Mouse (Mus musculus) spleen, adult 18-20 months (tissue): Measurements from ENCODE around the gene Gm20388.

ENCODE experiments used
- DNase-seq, 2 experiments: peaks; one replicate each; pipeline ENCODE4 v3.0.0; 2022; ENCODE audit warnings: mixed read lengths in 2 of 2

Gm20388 gene

DNA sequence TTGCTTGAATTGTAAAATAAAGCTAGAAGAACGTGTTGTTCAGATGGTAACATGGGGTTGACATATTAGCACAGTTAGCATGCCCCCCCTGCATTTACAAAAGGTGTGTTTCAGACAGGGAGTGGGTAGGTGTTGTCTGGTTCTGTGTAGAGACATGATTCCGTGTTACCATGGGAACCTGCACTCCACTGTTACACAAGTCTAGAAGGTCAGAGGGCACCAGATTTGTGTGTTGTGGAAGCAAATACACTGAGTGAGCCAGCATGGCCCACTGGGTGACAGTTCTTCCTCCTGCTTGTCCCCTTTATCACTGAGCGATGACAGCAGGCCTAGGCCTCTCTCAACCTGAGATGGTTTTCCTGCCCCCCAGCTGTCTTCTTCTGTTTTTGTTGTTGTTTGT is 2085.3 kb downstream of the Gm20388 start:
- DNase-seq, result no peak

DNA sequence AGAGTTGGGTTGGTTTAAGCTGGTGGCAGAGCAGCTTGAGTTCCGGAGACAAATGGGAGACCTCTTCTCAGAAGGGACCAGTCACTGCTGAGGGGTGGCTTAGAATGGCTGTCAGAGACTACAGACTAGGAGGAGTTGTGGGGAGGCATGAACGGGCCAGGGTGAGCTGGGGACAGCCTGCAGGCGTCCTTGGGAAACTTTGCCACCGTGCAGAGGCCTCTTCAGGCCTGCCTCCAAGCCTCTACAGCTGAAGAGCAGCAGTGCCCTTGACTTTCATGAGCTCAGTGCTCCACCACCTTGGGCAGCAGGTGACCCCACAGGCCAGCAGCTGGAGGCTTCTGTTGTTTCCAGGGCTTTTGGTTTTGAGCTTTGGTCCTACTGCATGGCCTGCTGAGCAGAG is 2088.0 kb downstream of the Gm20388 start:
- DNase-seq, result no peak

DNA sequence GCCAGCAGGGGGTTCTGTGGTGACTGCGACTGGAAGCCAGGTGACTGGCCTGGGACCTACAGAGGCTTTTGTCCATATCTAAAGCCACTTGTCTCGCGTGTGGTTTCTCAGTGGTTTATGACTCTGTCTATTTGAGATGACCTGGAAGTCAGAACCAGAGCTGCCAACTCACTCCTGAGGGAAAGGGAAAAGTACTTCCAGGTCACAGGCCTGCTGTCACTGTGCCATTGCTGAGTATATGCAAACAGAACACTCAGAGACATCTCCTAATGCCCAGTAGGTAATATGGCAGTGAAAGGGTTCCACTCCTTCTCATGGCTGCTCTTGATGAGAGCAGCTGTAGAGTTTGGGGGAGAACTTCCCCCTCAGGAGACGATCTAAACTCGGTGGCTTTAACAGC is 2088.6 kb downstream of the Gm20388 start:
- no peak for DNase-seq

DNA sequence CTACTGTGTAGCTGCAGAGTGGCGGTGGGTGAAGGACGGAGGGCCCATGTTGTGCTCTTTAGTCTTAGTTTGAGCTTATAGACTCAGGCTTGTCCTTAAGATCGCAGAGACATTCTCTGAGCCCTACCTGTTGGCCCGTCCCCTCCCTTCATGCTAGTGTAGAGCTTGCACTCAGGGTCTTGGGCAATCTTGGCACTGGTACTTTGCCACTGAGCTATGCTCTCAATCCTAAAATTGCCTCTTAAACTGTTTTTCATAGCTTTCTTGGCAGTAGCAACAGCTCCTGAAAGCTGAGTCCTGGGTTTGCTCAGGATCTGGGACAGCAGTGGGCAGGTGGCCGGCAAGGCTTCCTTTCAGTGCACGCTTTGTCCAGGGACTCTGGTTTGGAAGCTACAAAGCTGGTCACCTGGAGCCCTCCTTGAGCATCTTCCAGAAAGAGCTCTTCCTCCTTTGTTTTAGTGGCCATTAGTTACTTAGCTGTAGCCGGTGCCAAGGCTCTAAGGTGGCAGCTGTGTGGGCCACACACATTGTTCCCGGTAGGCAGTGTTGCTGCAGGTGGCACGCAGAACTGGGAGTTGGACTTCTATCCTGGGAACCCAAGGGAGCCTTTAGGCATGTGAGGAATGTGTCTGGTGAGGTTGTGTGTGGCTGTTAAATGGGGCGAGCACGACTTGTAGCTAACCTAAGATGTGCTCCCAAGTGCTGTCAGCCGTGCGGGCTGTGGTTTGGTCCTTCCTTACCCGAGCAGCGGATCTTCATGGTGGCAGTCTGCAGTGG is 2090.9 kb downstream of the Gm20388 start:
- no peak for DNase-seq

DNA sequence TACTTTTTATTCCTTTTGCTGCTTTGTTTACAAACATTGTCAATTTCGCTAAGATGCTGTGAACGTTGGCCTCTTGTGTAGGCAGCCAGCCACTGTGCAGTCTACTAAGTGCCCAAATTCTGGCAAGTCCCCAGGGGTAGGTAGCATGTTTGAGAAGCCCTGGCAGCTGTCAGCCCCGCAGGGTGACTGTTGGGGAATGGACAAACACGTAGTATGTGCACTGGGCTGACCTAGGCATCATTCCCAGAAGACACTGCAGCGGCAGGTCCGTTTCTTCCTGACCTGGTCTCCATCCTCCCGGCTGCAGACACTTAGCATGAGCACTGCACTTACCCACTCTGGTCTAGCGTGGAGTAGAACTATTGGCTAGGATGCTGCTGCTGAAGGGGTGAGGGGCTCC is 2093.0 kb downstream of the Gm20388 start:
- no peak for DNase-seq

DNA sequence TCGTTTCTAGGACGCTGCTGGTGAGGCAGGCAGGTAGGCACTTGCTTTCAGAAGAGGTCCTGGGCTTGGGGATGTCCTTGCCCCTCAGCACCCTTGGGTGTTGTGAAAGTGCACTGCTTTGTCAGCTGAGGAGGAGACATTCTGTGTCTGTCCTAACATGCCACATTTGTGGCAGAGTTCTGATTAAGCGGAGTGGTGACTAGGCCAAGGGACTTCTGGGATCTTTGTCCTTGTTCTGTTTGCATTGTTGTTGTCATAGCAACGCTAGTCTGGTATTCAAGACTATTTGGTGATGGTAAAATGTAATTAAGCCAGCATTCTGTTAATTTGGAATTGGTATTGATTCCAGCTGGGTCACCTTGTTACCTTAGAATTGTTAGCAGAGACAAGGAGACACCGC is 2093.5 kb downstream of the Gm20388 start:
- no peak for DNase-seq

DNA sequence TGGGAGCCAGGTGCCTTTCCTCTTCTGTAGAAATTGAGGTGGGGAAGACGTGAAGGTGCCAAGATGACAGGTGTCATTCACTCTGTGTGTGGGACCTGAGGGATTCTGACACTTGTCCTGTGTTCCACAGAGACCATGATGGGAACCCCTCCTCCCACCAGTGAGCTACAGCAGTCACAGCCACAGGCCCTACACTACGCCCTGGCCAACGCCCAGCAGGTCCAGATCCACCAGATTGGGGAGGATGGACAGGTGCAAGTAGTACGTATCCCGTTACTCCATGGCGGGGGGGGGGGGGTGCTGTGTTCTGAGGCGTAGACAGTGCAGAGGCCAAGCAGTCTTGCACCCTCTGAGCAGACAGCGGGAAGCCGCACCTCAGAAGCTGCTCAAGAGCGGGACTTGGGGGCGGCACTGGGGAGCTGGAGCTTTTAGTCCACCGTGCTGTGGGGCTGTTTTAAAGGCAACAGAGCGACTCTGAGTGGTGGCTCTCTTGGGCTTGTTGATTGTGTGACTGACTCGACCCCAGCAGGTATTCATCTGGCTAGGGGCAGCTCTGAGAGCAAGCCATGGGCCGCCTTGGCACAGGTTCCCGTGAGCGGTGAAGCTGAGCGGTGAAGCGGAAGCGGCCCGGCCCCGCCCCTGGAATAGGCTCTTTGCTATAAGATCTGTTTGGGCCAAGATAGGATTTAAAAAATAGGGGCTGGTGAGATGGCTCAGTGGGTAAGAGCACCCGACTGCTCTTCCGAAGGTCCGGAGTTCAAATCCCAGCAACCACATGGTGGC is 2095.0 kb downstream of the Gm20388 start:
- no peak for DNase-seq

DNA sequence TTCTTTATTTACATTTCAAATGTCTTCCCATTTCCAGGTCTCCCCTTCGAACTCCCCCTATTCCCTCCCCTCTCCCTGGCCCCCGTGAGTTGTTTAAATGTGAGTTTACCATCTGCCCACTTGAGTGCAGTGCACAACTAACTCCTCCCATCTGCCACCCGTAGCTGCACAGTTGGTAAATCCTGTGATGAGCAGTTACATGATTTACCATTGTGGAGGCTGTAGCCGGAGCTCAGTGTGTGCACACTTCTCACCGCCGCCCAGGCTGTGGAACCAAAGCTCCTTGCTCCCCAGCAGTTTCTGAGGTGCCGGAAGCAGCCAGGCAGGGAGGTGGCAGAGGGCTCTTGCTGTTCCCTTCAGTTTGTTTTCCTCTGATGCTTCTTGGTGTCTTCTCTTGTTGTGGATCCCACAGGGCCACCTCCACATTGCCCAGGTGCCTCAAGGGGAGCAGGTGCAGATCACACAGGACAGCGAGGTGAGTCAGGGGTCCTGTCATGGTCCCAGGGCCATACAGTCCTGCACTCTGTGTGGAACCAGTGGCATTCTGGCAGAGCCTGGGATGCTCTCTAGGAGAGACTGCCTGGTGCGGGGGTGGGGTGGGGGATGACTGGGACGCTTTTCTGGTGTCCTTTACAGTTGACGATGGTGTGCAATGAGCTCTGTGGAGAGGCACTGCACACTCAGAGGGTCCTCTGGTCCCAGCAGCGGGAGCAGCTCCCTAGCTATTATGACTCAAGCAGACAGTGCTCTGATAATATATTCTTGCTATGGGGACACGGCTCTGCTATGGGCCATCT is 2096.2 kb downstream of the Gm20388 start:
- no peak for DNase-seq

DNA sequence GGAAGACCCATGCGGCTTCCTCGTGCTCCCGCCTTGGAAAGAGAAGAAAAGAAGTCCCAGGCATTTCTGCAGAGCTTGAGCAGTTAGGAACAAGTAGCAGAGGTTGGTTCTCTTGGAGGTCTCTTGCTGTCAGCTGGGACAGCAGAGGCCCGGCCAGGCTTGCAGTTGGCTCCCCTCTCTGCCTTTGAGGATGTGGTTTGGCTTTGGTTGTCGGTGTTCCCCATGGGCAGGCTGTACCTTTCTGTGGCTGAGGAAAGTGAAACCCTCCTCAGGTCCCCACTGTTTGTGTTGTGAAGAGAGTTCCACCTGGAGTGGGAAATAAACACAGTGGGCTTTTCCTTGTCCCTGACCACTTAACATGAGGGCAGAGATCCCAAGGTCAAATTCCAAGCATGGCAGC is 2097.8 kb downstream of the Gm20388 start:
- DNase-seq, result no peak

DNA sequence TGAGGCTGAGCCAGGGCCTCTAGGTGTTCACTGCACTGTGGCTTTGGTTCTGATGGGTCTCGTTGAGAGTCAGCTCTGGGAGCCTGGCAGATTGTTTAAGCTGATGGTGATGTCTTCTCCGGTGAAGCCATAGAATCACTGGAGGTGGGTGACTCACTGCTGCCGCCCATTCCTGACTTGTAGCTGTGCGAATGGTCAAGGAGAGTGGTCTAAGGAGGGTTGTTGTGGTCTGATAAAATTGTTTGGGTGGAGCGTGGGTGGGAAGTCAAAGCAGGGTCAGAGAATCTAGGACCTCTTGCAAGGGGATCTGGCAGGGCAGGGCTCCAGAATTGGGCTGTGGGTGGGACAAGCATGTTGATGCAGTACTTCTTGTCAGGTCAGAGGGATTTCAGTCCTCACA is 2100.0 kb downstream of the Gm20388 start:
- no peak for DNase-seq

DNA sequence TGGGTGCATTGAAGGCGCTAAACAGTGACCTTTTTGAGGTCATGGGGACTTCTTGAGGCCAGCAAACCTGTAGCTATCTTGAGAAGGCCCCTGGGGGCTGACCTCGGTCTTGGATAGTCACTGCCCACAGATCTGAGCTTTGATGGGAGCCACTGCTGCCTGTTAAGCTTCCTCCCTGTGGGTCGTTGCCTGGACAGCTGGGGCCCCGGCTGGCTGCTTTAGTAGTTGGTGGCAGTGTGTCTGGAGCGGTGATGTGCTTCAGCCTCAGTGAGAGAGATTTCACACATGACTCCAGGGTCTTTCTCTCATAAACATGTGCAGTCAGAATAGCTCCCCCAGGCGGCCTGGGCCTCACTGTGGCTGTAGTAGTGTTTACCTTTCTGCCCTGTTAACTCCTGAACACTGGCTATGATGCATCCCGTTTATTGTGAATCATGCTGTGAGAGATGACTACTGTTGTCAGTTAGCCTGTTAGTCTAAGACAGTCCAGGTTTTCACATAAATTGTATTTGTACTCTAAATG is 2100.5 kb downstream of the Gm20388 start:
- no peak for DNase-seq

DNA sequence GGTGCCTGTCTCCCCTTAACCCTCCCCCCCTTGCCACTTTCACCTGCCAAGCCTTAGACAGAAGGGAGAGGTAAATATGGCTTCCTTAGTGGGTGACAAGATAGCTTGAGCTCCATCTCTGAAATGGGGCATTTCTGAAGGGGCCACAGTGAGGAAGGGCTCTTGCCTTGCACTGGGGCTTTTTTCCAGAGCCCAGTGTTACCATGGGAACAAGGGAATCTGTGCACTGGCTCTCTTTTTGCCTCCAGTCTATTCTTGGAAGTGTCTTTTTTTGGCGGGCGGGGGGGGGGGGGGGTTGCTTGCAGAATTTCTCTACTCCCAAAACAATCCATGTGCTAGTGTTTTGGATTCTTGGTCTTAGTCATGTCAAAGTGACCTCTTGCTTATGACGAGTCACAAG is 2104.0 kb downstream of the Gm20388 start:
- DNase-seq, result no peak

DNA sequence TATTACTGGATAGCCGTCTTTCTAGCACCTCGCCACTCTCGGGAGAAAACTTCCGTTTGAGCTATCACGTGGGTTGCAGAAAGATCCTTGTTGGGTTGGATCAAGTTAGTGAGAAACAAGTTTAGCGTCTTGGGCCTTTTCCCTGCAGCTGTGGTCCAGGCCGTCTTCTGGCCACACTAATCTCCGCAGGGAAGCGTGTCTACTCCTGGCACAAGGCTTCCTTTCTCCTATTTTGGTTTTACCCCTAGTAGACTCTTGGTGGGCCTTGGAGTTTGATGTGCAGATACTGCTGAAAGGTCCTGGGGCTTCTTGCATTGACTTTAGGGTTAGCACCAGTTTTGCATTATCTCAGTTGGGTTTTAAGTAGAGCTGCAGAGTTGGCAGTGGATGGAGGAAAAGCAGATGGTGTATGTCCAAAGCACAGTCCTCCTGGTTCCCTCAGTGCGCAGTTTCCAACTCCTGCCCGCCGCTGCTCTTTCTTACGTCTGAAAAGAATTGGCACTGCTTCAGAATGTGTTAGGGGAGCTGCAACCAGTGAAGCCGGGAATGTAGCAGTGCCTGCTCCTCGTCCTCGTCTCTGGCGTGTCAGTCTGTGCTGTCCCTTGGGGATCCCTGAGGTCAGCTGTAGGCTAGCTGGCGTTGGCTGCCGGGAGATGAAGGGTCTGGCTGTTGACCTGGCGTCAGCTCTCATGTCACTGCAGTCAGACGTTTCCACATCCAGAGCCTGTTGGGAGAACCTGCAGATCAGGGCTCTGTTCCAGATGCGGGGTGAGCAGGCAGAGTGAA is 2107.6 kb downstream of the Gm20388 start:
- DNase-seq, result no peak

DNA sequence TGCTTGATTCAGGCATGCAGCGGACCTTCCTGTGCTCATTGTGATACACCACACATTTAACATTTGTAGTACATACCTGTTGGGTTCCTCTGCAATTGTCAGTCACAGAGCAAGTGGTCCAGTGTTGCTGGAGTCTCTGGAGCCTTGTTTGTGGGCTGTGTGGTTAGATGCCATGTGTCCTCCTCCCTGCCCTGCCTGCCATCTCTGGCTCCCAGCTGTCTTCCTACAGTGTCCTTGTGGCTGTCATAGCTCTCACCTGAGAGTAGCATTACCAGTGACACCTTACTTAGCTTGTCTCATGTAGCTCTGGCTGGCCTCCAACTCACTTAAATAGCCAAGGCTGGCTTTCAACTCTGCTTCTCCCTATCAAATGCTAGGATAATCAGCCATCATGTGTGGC is 2108.5 kb downstream of the Gm20388 start:
- no peak for DNase-seq

DNA sequence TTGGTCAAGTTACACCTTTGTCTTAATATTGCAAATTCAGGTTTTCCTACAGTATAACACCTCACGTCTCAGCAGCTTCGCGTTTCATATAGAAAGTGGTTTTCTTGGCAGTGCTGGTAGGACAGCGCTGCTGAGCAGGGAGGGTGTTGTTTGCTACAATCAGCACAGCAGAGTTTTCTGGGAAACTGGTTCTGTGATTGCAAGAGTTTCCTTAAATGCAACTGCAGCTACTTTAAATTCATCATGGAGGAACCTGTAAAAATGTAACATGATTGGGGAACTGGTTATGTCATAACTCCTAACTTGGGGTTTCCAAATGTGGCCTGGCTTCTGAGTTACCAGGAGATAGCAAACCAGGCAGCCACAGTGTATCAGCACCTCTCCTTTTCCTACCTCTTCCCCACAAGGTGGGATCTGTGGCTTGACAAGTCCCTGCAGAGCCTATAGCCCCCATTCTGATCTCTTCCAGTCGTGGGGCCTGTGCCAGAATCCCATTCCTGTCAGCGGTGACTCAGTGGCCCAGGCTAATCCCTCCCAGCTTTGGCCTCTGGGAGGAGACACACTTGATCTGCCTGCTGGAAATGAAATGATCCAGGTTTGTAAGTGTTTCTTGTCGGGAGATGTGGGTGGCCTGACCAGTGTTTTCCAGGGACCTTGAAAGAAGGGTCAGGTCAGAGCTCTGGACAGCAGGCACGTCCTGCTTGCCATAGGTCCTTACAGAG is 2109.6 kb downstream of the Gm20388 start:
- DNase-seq, result no peak

DNA sequence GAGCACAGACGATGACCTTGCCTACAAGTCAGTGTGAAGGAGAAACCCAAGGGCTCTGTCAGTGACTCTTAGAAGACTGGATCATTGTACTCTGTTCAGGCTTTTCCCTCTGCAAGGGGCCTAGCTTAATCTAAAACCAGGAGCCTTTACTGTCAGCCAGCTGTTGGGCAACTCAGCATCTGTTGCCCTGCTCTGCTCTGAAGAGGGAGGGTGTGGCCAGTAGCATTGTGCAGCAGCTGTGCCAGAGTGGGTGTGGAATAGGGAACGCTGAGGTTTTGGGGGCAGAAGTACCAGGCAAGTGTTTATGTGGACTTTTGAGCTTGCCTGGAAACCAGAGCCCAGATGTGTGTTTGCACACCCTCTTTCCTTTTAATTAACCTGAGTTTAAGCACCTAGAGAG is 2111.1 kb downstream of the Gm20388 start:
- no peak for DNase-seq

DNA sequence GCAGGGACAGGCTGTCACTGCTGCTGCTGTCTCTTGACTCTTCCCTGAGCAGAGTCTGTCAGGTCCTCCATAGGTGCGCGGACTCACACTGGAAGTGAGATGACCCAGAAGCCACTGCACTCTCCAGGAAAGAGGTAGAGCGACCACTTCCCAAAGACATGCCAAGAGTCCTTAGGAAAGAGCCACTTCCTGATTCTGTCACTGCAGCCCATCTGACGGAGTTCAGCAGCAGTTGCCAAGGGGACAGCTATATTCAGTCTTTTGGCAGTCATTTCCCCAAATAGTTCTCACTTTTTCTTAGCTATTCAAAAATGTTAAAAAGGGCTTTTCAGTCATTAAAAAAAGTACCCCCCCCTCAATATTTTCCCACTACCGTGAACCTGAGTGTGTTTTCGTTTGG is 2111.6 kb downstream of the Gm20388 start:
- no peak for DNase-seq

DNA sequence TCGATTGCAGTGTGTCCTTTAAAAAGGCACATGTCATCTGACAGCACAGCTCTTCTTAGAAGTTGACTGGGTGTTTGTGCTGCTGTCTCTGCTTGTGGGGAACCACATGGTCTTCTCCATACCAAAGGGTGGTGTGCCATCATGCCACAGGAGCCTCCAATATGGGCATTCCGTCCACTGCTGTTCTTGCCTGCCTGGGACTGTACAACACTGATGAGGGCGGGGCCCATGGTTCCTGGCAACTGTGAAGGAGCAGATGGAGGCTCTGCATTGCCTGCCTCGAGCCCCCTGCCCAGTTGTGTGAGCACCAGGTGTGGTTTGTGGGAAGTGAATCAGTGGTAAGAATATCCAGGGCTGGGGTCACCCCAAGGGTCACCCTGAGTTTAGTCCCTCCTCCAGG is 2112.1 kb downstream of the Gm20388 start:
- no peak for DNase-seq

DNA sequence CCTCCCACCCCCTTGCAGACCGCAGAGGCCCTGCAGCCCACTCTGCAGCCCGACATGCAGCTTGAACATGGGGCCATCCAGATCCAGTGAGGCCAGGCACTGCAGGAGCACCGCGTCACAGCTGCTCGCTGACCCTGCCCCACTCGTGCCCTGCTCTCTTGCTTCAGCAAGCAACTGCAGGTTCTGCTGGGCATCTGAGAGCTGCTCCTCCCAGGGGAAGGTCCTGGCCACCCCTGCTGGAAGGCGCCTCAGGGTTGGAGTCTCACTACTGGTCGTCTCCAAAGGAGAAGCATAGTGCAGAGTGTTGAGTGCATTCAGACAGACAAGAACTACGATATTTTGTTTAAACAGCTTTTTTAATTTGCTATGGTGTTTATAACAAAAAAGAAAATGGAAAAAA is 2114.9 kb downstream of the Gm20388 start:
- no peak for DNase-seq

DNA sequence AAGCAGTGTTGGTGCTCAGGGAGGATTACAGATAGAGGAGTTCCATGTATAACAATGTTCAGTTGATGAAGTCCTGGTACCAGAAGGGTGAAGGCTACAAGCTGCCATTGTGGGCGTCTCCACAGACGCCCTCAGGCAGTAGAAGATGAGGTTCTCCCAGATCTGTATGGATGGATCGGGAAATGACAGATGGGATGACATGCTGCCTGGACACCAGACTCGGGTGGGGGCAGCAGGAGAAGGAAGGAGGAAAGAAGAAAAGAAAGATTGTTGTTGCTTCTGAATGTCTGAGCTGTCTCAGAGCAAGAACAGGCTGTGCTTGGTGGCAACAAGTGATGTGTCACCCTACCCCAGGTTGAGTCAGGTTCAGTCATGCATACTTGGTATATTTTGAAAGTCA is 2117.5 kb downstream of the Gm20388 start:
- DNase-seq, result no peak

DNA sequence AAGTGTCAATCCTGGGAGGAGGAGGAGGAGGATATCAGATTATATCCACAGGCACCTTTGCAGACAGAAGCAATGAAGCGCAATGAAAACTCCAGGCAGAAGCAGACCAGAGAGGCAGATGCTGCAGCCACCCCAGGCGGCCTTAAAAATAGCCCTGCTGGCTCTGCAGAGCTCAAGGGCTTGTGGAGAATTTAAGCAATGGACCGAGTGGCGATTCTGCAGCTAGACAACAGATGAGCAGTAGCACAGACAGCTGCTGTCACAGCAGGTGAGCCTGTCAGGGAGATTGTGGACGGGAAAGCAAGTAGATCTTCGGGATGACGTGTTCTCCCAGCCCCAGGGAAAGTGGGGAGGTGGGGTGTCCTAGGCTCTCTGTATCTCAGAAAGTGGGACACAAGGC is 2120.3 kb downstream of the Gm20388 start:
- DNase-seq, result no peak

DNA sequence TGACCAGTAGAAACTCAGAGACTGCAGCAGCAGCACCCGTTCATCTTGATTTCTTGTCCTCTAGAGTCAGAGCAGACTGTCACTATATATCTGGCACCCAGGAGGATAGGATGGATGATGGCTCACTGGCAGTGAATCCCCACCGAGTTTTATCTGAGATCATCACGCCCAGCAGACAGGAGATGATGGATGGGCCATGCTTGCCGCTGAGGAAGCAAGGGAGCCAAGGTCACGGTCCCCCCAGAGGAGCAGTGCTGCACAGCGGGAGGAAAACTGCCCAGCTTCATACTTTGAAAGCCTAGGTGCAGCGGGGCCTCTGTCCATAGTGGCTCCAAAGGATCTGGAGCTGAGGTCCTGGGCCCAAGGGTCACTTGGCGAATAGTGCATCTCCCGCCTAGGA is 2122.1 kb downstream of the Gm20388 start:
- no peak for DNase-seq
